Mouse (Mus musculus): ENCODE results near the gene Zfp418. TPM values are rescaled to one million over a fixed set of nuclear protein-coding genes. Genes with fewer than 3 reads are reported as not detected.
"Not testable (repeated sequence)": the region's sequence is repeated elsewhere in the genome, so short reads cannot be mapped to it uniquely, and the experiment has no call there.

Zfp418 gene
- total RNA-seq (2021), result 1 to 10 TPM; 1.9 to 2.2 TPM
- long read RNA-seq, experiment 1, result 0 reads
- long read RNA-seq, experiment 2, partial matches to known transcripts, result 0 of 1 reads
- long read RNA-seq, experiment 2, other reads (novel, unspliced or antisense), result 0 of 1 reads

DNA sequence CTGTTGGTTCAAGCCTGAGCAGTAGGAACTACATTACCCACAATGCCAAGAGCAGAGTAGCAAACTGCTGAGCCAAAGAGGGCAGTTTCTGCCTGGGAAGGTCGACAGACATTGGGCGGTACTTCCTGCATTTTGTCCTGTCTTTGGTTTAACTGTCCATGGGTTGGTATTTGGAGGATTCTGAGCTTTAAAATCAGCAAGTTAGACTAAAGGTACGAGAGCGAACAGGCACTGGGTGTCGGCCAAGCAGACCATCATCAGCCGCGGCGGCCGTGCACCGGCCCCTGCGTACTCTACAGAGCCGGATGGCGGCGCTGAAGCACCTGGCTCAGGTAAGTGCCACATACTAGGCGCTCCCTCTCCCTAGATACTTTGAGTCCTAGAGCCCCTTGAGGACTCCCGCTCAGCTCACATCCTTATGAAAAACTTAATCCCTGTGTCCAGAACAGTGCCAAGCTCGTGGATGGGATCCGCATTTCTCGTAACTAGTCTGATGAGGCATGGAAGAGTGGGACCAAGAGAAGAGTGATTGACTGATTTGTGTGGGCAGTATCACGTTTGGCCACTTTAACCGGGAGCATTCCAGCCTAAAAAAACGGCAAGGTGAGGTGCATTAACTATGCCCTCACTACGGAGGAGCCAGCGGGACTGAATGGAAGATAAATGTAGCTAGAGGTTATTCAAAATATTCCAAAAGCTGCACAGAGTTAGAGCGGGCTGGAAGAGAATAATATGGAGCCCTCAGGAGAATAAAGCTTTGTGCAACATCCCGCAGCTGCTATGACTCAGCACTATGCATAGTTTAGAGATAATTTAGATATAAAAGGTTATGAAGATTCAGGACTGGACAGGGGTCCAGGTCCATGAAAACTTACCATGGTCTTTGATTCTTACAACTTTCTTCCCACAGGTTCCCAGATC is at the start of gene Zfp418:
Gene Zfp418, plus strand, starts transcription at position 104 of the 921 bp plus-strand sequence.
- DNase-seq (ENCODE audit: low spot score), result peak; percentile 73

DNA sequence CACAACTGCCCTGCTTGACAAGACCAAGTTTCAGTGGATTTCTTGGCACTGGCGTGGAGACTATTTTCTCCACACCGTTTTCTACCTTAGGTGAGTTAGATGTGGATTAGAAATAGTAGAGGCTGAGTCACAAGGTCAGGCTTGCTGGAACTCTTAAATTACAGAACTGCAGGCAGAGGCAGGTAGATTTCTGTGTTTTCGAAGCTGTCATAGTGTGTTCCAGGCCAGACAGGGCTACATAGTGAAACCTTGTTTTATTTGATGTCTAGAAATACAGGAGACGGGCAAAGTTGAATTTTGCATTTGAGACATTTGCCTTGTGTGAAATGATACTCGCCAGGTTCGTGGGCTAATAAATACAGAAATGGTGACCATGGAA is 49.5 kb upstream of the Zfp418 start:
- DNase-seq (ENCODE audit: low spot score), result no peak

DNA sequence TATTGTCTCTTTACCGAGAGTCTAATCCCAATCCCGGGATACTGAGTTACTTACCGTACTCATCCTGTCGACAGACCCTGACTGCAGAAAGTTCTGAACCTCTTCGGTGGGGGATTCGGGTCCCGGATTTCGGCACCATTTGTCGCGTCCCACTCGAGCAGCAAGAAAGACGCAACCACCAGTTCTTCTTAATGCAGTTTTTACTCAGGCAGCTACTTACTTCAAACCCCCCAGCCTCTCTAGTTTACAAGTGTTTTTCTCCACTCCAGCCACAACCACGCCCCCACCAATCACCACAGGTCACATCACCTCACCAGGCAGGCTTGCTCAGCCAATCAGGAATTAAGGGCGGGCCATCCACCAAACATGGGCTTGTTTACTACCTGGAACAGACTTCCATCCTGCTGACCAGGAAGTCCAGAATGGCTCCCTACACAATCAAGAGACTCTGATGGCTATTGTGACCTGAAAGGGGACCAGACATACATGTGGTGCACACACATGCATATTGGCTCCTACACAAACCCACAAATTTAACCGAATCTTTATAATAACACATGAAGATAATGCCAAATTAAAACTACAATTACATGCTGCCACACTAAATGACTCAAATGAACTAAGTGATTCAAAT is 40.5 kb upstream of the Zfp418 start:
- not testable (repeated sequence) for DNase-seq (ENCODE audit: low spot score)

GRCm38 (mm10) chr7:7132751-7133150 is 38.4 kb upstream of the Zfp418 start:
- no peak for DNase-seq (ENCODE audit: low spot score)

DNA sequence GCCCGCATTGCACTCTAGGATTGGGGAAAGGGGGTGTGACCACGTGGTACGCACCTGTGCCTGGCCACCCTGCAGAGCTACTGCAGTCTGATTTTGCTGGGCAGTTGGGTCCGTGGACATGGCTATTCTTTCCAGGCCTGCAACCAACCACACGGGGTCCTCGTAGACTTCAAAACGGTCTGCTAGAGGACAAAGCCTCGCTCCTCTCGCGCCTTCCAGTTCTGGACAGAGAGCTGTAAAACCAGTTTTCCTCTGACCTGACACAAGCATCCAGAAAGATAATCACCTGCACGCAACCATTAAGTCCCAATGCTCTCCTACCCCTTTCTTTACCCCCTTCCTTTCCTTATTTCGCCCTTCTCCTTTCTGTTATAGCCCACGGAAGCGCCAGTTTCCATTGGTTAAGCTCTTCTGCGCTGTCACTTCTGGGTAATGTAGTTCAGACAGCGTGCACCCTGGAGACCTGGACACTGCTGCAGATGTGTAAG is 34.7 kb upstream of the Zfp418 start, which contains the start of gene Zfp773:
Gene Zfp773, minus strand, starts transcription at position 377 of the 488 bp plus-strand sequence.
- DNase-seq (ENCODE audit: low spot score), result peak; percentile 38

DNA sequence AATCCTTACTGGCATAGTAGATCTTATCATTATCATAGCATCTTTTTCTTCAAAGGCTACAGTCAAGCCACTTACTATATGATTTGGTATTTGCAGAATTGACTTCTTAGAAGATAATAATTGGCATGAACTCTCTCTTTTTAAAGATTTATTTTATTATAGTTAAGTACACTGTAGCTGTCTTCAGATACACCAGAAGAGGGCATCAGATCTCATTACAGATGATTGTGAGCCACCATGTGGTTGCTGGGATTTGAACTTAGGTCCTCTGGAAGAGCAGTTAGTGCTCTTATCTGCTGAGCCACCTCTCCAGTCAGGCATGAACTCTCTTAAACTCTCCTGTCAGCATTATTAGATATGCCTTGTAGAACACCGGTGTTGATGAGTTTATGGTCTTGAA is 26.9 kb upstream of the Zfp418 start:
- no peak for DNase-seq (ENCODE audit: low spot score)

DNA sequence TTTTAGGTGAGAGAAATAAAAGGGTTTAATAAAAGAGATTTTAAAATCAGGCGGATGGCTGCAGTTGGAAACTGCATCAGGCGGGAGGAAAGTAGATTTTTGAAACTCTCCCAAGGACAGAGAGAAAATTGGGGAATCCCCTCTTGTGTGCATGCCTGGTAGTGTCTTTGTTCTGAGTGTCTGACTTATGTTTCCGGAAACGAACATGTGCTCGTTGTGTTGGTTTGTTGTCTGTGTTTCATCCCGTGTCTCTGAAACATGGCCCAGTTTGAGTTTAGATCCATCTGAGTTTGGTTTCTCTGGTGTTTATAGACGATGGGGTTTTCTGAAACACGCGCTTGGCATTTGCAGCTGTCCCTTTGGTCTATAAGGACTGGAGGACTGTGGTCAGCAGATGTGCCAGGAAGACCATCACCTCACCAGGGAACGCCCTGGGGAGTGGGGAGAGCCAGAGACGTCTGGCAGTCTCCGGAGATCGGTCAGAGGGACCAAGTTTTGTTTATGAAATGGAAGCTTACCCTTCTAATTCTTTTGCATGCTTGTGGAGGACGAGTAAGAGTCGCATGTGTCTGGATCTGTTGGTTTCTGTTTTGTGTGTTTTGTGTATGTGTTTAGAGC is 25.0 kb upstream of the Zfp418 start:
- no peak for DNase-seq (ENCODE audit: low spot score)

DNA sequence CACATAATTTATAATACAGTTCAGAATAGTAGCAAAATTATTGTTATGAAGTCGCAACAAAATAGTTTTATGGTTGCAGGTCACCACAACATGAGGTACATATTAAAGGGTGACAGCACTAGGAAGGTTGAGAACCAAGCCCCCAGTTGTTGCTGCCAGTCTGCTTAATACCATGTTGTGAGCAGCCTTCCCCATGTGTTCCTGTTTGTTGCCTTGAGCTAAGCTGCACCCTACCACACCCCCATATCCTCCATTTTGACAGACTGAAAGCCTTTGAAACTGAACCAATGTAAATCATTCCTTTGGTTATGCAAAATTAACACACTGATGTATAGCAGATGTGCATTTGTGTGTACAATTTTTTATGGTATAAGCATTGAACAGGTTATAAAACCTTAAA is 14.8 kb downstream of the Zfp418 start:
- no peak for DNase-seq (ENCODE audit: low spot score)

- DNase-seq (ENCODE audit: low spot score), result no peak
Measured at GRCm38 (mm10) chr7:7187417-7188190, 16.5 kb downstream of the Zfp418 start.

DNA sequence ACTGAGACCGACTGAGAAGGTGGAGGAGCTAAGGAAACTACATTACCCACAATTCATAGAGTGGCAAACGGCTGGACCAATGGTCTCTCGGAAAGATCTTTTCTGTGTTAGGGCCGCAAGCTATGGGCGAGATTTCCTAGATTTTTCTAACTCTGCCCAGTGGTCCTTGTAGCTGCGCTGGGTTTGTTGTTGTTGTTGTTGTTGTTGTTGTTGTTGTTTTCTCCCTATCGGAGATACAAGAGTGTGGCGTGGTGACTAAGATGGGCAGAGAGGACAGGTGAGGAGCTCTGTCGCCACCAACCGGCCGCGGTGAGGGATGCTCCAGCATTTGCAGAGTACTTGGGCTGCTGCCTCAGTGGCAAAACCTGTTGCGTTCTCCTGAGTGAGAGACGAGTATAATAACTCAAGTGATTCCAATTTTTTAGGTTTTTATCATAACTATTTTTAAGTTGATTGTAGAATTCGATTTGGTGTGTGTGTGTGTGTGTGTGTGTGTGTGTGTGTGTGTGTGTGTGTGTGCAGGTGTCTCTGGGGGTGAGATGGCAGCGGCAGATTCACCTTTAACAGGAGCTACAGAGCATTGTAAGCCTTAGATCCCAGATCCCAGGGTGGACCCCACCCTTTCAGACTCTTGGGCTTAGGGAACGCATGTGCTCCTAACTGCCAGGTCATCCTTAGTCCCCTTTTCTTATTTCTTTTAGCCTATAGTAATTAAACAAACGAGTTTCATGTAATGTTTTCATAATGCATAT is 17.2 kb downstream of the Zfp418 start:
- peak; percentile 45 for DNase-seq (ENCODE audit: low spot score)

DNA sequence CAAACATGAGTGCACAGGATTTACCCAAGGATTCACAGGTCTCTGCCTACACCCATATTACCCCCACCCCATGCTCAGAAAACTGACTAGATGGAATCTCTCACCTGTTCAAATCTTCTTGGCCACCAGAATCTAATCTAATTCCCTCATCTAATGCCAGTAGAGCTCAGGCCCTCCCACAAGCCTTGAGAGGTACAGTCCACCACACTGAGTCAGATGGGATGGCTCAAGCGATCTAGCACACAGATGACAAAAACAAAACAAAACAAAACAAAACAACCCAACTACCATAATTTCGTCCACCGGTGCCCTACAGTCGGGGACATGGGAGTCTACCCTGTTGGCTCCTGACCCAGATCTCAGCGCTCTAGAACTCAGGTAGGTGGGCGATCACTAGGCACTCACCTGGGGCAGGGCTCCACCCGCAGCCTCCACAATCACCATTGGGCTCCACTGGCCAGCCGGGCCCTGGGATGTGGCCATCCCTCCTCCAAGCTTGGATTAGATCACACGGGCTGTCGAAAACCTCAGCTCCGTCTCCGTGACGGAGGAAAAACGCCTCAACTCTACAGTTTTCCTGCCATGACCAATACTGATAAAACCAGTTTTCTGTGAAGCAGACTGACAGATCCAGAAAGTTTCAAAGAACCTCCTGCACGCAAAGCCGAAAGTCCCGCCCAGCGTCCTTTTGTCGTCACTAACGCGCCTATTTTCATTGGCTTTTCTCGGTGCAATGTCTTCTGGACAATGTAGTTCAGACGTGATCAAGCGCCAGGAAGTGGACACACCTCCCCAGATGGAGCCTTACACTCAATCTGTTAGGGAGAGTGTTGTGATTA is 38.4 kb downstream of the Zfp418 start, which contains the start of gene Zfp772:
Gene Zfp772, minus strand, starts transcription at position 686 of the 839 bp plus-strand sequence.
- peak; percentile 29 for DNase-seq (ENCODE audit: low spot score)

Other genes starting within 250 kb of the Zfp418 start
- not detected for gene Aurkc, start 176.0 kb upstream of the Zfp418 start, total RNA-seq (2021)
- gene Zfp954, start 49.8 kb upstream of the Zfp418 start, total RNA-seq (2021), result 1 to 10 TPM; 3.5 to 4.2 TPM
- gene Zfp773, start 34.6 kb upstream of the Zfp418 start, total RNA-seq (2021), result 1 to 10 TPM; 1.2 to 1.3 TPM
- gene Zfp772, start 38.7 kb downstream of the Zfp418 start, total RNA-seq (2021), result 1 to 10 TPM; 2.3 TPM
- under 1 TPM in 1 of 2 experiments, not detected in 1; 0.09 TPM for gene Vmn2r29, start 76.0 kb downstream of the Zfp418 start, total RNA-seq (2021)
- 1 to 10 TPM; 1.4 to 1.6 TPM for gene Gm45844, start 107.0 kb downstream of the Zfp418 start, total RNA-seq (2021)
- gene Clcn4, start 129.5 kb downstream of the Zfp418 start, total RNA-seq (2021), result 10 to 100 TPM; 32.7 to 33.6 TPM
- not detected for gene Vmn2r30, start 166.3 kb downstream of the Zfp418 start, total RNA-seq (2021)
- gene Gm45783, start 203.2 kb downstream of the Zfp418 start, total RNA-seq (2021), result not detected
- not detected for gene Vmn2r31, start 228.4 kb downstream of the Zfp418 start, total RNA-seq (2021)